Mouse (Mus musculus): Measurements from ENCODE around the gene Gm17332.

DNA sequence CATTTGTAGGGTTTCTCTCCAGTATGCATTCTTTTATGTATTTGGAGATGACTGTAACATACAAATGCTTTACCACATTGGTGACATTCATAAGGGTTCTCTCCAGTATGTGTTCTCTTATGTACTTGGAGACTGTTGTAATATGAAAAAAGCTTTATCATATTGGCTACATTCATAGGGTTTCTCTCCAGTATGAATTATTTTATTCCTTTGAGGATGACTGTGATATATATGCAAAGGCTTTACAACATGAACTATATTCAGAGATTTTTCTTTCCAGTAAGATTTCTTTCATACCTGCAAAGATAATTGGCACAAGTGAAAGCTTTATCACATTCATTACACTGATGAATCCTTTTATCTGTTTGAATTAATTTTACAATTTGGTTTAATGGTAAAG is at the start of gene Gm17332:
- no peak for TF ChIP-seq CTCF (IDR thresholded peaks at IDR 0.05; ENCODE audit: control insufficient read depth, insufficient read depth, insufficient read length)
- no peak for TF ChIP-seq MYOD1 (IDR thresholded peaks at IDR 0.05; ENCODE audit: control insufficient read depth, insufficient read length, low read depth)

Measured in C2C12 (cell line).